Mouse (Mus musculus): ENCODE results near the gene Kat2b. TPM values are rescaled to one million over a fixed set of nuclear protein-coding genes. Genes with fewer than 3 reads are reported as not detected.
"Not testable (repeated sequence)": the region's sequence is repeated elsewhere in the genome, so short reads cannot be mapped to it uniquely, and the experiment has no call there.

Kat2b gene
- polyA plus RNA-seq (2014; fragmentation: Nextera tagmentation; extraction: Ambion mirVana): 4.9 and 5.5 TPM in 2 replicates

GRCm38 (mm10) chr17:53566161-53566918 is at the start of gene Kat2b:
Gene Kat2b (plus strand): TSS chr17:53566861.
- Histone ChIP-seq H3K9ac (ENCODE audit: low read length) (peak within 1 kb of the TSS; percentile 94), H3K9me3 (ENCODE audit: control insufficient read depth, low read length) (no peaks in the 10 kb centered on the region), H3K27ac (ENCODE audit: low read depth, low read length) (peak within 1 kb of the TSS; percentile 94), H3K4me2 (peak within 1 kb of the TSS; percentile 93), H3K4me1 (ENCODE audit: control insufficient read depth, insufficient read depth, low read length) (peaks cover 6% of the 10 kb centered on the region), H3K27me3 (ENCODE audit: control insufficient read depth, insufficient read depth, low read length) (no peaks in the 10 kb centered on the region), H3K4me3 (ENCODE audit: low read depth, low read length) (peak within 1 kb of the TSS; percentile 89), H3K36me3 (ENCODE audit: control insufficient read depth, insufficient read depth, low read length) (no peaks in the 10 kb centered on the region)
- WGBS: 3% methylated on average over 20 of the region's 20 CpGs
- DNase-seq (ENCODE audit: low spot score, missing footprints): peak; percentile 91
- ATAC-seq (ENCODE audit: low FRiP score): peak; percentile 8; the same call in 1 of the 2 replicates

GRCm38 (mm10) chr17:53519364-53519763 is 47.3 kb upstream of the Kat2b start:
- no peak overlapping the region for H3K4me3 ChIP-seq (ENCODE audit: low read depth, low read length)
- ATAC-seq (ENCODE audit: low FRiP score) (no peak), DNase-seq (ENCODE audit: low spot score, missing footprints) (no peak)
- no peak overlapping the region for H3K4me2 ChIP-seq
- H3K27ac ChIP-seq (ENCODE audit: low read depth, low read length): no peak overlapping the region
- no peak overlapping the region for H3K9ac ChIP-seq (ENCODE audit: low read length)
- no peaks in the 10 kb centered on the region for H3K9me3 ChIP-seq (ENCODE audit: control insufficient read depth, low read length)
- H3K36me3 ChIP-seq (ENCODE audit: control insufficient read depth, insufficient read depth, low read length): no peaks in the 10 kb centered on the region
- H3K27me3 ChIP-seq (ENCODE audit: control insufficient read depth, insufficient read depth, low read length): no peaks in the 10 kb centered on the region
- no peaks in the 10 kb centered on the region for H3K4me1 ChIP-seq (ENCODE audit: control insufficient read depth, insufficient read depth, low read length)

- Histone ChIP-seq H3K4me1 (ENCODE audit: control insufficient read depth, insufficient read depth, low read length) (no peaks in the 10 kb centered on the region), H3K9ac (ENCODE audit: low read length) (no peak overlapping the region), H3K4me3 (ENCODE audit: low read depth, low read length) (no peak overlapping the region), H3K36me3 (ENCODE audit: control insufficient read depth, insufficient read depth, low read length) (no peaks in the 10 kb centered on the region), H3K27me3 (ENCODE audit: control insufficient read depth, insufficient read depth, low read length) (no peaks in the 10 kb centered on the region), H3K4me2 (no peak overlapping the region), H3K9me3 (ENCODE audit: control insufficient read depth, low read length) (no peaks in the 10 kb centered on the region), H3K27ac (ENCODE audit: low read depth, low read length) (no peak overlapping the region)
- DNase-seq (ENCODE audit: low spot score, missing footprints) (peak; percentile 54), ATAC-seq (ENCODE audit: low FRiP score) (no peak)
These were observed 46.2 kb upstream of the Kat2b start for GRCm38 (mm10) chr17:53520509-53520908.

GRCm38 (mm10) chr17:53528034-53528433 is 38.6 kb upstream of the Kat2b start:
- no peak for DNase-seq (ENCODE audit: low spot score, missing footprints)
- 89% methylated on average over 2 of the region's 2 CpGs for WGBS
- Histone ChIP-seq H3K36me3 (ENCODE audit: control insufficient read depth, insufficient read depth, low read length) (no peaks in the 10 kb centered on the region), H3K9me3 (ENCODE audit: control insufficient read depth, low read length) (no peaks in the 10 kb centered on the region), H3K27ac (ENCODE audit: low read depth, low read length) (no peak overlapping the region), H3K4me1 (ENCODE audit: control insufficient read depth, insufficient read depth, low read length) (no peaks in the 10 kb centered on the region), H3K27me3 (ENCODE audit: control insufficient read depth, insufficient read depth, low read length) (no peaks in the 10 kb centered on the region), H3K4me3 (ENCODE audit: low read depth, low read length) (no peak overlapping the region), H3K9ac (ENCODE audit: low read length) (no peak overlapping the region), H3K4me2 (no peak overlapping the region)
- no peak for ATAC-seq (ENCODE audit: low FRiP score)

- Histone ChIP-seq H3K9ac (ENCODE audit: low read length) (no peak overlapping the region), H3K4me1 (ENCODE audit: control insufficient read depth, insufficient read depth, low read length) (no peaks in the 10 kb centered on the region), H3K27ac (ENCODE audit: low read depth, low read length) (no peak overlapping the region), H3K27me3 (ENCODE audit: control insufficient read depth, insufficient read depth, low read length) (no peaks in the 10 kb centered on the region), H3K4me2 (no peak overlapping the region), H3K9me3 (ENCODE audit: control insufficient read depth, low read length) (no peaks in the 10 kb centered on the region), H3K36me3 (ENCODE audit: control insufficient read depth, insufficient read depth, low read length) (no peaks in the 10 kb centered on the region), H3K4me3 (ENCODE audit: low read depth, low read length) (no peak overlapping the region)
- WGBS: 58% methylated on average over 2 of the region's 2 CpGs
- DNase-seq (ENCODE audit: low spot score, missing footprints) (no peak), ATAC-seq (ENCODE audit: low FRiP score) (no peak)
These were observed 35.5 kb upstream of the Kat2b start for GRCm38 (mm10) chr17:53531160-53531559.

- ATAC-seq (ENCODE audit: low FRiP score): no peak
- H3K27me3 ChIP-seq (ENCODE audit: control insufficient read depth, insufficient read depth, low read length): no peaks in the 10 kb centered on the region
- 86% methylated on average over 2 of the region's 2 CpGs for WGBS
- no peak overlapping the region for H3K4me2 ChIP-seq
- no peak for DNase-seq (ENCODE audit: low spot score, missing footprints)
- H3K9me3 ChIP-seq (ENCODE audit: control insufficient read depth, low read length): no peaks in the 10 kb centered on the region
- H3K4me1 ChIP-seq (ENCODE audit: control insufficient read depth, insufficient read depth, low read length): no peaks in the 10 kb centered on the region
- no peak overlapping the region for H3K27ac ChIP-seq (ENCODE audit: low read depth, low read length)
- no peak overlapping the region for H3K9ac ChIP-seq (ENCODE audit: low read length)
- no peaks in the 10 kb centered on the region for H3K36me3 ChIP-seq (ENCODE audit: control insufficient read depth, insufficient read depth, low read length)
- H3K4me3 ChIP-seq (ENCODE audit: low read depth, low read length): no peak overlapping the region
These were observed 34.2 kb upstream of the Kat2b start for GRCm38 (mm10) chr17:53532425-53532824.

GRCm38 (mm10) chr17:53539351-53539750 is 27.3 kb upstream of the Kat2b start, which contains the start of gene Pp2d1:
Gene Pp2d1 (minus strand): TSS chr17:53539451.
- 90% methylated on average over 2 of the region's 2 CpGs for whole genome bisulfite sequencing
- not testable (repeated sequence) for DNase-seq (ENCODE audit: low spot score, missing footprints); H3K27me3 ChIP-seq (ENCODE audit: control insufficient read depth, insufficient read depth, low read length); H3K36me3 ChIP-seq (ENCODE audit: control insufficient read depth, insufficient read depth, low read length); H3K4me1 ChIP-seq (ENCODE audit: control insufficient read depth, insufficient read depth, low read length); ATAC-seq (ENCODE audit: low FRiP score); H3K27ac ChIP-seq (ENCODE audit: low read depth, low read length); H3K4me3 ChIP-seq (ENCODE audit: low read depth, low read length); H3K9me3 ChIP-seq (ENCODE audit: control insufficient read depth, low read length); H3K4me2 ChIP-seq; H3K9ac ChIP-seq (ENCODE audit: low read length)

GRCm38 (mm10) chr17:53542536-53542935 is 24.1 kb upstream of the Kat2b start:
- no peak overlapping the region for H3K27ac ChIP-seq (ENCODE audit: low read depth, low read length)
- 91% methylated on average over 4 of the region's 4 CpGs for WGBS
- DNase-seq (ENCODE audit: low spot score, missing footprints) (no peak), ATAC-seq (ENCODE audit: low FRiP score) (no peak)
- no peaks in the 10 kb centered on the region for H3K27me3 ChIP-seq (ENCODE audit: control insufficient read depth, insufficient read depth, low read length)
- no peak overlapping the region for H3K4me2 ChIP-seq
- no peak overlapping the region for H3K9ac ChIP-seq (ENCODE audit: low read length)
- no peaks in the 10 kb centered on the region for H3K9me3 ChIP-seq (ENCODE audit: control insufficient read depth, low read length)
- H3K36me3 ChIP-seq (ENCODE audit: control insufficient read depth, insufficient read depth, low read length): no peaks in the 10 kb centered on the region
- no peaks in the 10 kb centered on the region for H3K4me1 ChIP-seq (ENCODE audit: control insufficient read depth, insufficient read depth, low read length)
- no peak overlapping the region for H3K4me3 ChIP-seq (ENCODE audit: low read depth, low read length)

GRCm38 (mm10) chr17:53543591-53544324 is 22.9 kb upstream of the Kat2b start:
- Histone ChIP-seq H3K27me3 (ENCODE audit: control insufficient read depth, insufficient read depth, low read length) (no peaks in the 10 kb centered on the region), H3K4me2 (no peak overlapping the region), H3K9me3 (ENCODE audit: control insufficient read depth, low read length) (no peaks in the 10 kb centered on the region), H3K36me3 (ENCODE audit: control insufficient read depth, insufficient read depth, low read length) (no peaks in the 10 kb centered on the region), H3K4me1 (ENCODE audit: control insufficient read depth, insufficient read depth, low read length) (no peaks in the 10 kb centered on the region), H3K27ac (ENCODE audit: low read depth, low read length) (no peak overlapping the region), H3K4me3 (ENCODE audit: low read depth, low read length) (no peak overlapping the region), H3K9ac (ENCODE audit: low read length) (no peak overlapping the region)
- DNase-seq (ENCODE audit: low spot score, missing footprints): no peak
- WGBS: 89% methylated on average over 9 of the region's 9 CpGs
- no peak for ATAC-seq (ENCODE audit: low FRiP score)

Data from midbrain, embryonic 11.5 days (tissue).